Mouse (Mus musculus) adipocyte (in vitro differentiated cells): ENCODE data around the gene Ube4b.

Experiments
- DNase-seq: peaks from one replicate; pipeline ENCODE4 v3.0.0-alpha.2; 2016; ENCODE audit warnings: low spot score

Ube4b gene

DNA sequence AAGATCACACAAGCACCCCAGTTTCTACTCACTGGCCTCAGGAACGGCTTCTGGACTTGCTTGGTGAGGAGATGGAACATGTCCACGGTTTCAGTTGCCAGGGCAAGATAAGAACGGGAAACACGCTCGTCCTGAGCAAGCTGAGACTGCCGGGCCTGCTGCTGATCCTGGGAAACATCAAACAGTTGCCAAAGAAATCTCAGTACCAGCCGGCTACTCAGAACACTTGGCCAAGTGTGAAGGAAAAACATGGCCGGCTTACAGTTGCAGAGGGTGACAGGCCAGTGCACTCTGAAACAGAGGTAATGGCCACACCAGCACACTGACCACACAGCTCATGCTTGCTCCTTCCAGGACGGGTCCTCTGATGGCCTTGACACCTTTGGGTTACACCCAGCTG, 89.2 kb downstream of the Ube4b start:
- no peak for DNase-seq

DNA sequence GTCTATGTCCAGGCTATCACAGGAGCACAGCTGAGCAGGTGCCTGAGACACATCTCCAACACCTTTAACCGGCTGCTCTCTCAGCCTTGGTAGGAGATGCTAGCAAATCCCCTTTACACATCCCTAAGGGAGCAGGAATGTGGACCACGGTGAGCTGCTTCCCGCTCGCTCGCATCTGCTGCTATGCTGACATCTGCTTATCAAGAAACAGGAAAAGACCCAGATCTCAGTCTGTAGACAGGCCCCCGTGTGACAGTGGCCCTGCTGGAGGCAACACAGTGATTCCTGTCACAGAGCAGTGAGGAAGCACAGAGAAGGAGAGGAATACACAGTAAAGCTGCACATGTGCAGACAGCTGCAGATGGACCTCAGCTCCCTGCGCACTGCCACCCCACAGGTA, 90.2 kb downstream of the Ube4b start:
- DNase-seq = no peak

DNA sequence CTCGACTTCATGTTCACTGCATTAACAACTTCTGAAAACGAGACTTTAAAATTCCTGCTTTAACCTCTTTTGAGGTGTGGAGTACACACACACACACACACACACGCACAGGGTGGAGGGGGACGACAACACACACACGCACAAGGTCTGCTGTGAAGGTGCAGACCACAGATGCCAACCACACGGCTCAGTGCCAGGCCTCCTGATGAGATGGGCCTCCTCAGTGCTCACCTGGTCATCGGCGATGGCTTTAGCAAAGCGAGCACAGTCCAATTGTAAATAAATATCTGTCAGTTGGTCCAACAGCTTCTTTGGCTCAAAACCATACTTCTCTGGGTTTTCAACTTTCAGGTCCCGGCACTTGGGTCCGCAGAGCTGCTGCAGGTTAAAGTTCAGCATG, 91.7 kb downstream of the Ube4b start:
- DNase-seq = no peak

DNA sequence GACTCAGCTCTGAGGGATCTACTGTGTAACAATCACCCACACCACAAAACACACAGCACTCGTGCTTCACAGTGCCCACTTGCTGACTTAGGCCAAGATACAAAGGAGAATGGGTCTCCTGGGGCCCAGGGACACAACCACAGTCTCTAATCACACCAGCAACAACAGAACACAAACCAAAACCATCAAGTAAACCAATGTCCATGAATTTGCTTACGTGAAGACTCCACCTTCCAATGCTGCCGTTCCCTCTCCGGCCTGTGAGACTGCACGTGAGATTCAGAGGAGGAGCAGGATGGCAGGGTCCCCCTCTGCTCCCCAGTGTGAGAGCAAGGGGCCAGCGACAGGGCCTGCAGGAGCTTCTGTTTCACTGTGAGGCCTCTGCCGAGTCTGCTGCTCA, 93.8 kb downstream of the Ube4b start:
- DNase-seq = no peak

DNA sequence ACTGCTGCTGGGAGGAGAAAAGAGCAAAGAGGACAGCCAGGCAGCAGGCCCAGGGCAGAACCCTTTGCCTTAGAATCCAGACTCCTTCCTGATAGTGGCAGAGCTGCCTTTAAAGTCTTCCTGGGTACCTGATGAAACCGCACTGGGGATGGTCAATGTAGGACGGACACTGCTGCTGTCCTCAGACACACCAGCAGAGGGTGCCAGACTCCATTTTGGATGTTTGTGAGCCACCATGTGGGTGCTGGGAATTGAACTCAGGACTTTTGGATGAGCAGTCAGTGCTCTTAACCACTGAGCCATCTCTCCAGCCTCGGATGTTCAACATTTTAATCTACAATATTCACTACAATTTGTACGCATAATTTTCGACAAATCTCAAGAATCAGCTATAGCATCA, 96.1 kb downstream of the Ube4b start:
- DNase-seq = no peak

DNA sequence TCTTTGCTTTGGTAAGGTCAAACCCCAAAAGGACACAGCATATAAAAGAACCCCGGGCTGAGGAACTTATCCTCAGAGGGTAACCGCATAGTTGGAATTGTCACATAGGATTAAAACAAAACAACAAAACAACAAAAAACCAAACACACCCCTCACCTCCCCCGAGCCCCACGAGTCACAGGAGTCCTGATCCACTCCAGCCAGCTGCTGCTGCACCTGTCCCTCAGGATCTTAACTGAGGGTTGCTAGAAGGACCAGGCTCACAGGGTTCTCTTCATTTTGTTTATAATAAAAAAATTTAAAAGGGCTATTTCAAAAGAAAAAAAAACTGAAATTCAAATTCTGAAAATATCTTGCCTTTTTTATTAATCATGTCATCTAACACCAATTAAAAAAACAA, 97.8 kb downstream of the Ube4b start:
- no peak for DNase-seq

DNA sequence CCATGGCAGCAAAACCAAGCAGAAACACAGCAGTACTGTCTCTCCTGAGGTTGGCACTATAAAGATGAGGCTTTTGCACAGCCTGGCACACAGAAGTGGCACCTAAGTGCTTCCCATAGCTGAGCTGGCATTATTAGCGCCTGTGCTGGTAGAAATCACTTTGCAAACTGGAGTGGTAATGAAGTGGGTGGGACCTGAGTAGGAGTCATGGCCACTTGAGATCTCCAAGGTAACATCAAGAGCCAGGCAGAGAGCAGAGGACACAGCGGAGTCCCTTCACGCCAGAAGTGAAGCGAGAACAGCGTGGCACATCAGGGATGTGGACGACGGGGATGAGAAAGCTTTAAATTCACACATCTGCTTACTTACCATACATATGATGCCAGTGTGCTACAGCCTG, 99.3 kb downstream of the Ube4b start:
- no peak for DNase-seq

DNA sequence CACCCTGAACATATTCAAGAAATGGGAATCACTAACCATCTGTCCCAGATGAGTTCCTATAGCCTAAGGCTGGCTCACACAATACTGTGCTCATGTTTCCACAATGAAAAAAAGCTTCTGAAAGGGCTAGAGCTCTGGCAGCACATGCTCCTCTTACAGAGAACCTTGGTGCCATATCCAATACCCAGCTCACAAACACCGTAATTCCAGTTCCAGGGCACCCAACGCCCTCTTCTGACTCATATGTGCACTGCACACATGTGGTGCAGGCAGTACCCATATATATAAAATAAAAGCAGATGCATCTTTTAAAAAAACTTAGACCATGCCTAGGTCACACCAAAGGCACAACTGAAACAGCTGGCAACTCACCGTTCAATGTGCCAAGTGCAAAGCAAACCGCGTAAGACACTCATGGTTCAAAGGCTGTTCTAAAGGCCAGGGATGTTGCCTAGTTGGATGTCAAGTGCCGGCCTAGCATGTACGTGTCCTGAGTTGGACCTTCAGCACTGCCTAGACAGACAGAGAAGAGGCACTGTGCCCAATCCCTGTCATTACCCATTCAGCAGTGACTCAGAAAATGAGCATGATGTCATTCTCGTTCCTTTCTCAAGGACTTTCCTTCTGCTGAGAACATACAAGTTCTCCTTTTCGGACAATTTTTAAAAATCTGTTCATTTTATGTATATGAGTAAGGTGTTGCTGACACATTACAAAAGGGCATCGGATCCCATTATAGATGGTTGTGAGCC, 101.0 kb downstream of the Ube4b start:
- peak; percentile 43 for DNase-seq

DNA sequence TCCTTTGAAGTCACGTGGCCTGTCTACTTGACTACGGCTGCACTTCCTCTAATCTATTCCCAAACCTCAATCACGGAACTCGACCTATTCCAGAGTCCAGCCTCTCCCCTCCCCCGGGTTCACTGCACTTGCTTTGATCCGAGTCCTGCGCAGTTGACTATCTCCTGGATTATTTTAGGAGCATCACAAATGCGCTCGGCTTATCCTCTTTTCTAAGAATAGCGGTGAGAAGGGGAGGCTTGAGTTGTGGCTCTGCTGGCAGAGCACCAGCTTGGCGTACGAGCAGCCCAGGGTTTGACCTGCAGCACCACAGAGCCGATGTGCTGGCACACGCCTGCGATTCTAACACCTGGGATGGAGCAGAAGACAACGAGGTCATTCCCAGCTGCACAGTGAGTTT, 102.8 kb downstream of the Ube4b start:
- no peak for DNase-seq

DNA sequence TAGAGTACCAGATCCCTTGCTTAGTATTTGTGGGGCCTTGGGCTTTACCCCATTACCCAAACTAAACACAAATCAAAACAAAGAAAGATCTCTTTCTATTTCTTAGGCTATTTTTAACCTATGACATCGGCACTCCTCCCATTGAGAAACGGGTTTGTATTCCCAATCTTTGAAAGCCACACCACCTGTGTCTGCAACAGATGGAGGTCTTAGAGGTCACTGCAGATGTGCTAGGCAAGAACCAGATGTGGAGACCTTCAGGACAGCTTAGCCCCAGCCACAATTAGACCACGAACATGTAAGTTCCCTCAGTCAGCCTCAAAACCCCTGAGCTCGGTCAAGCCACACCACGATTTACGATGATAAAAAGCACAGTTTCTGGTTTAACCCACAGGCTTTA, 103.8 kb downstream of the Ube4b start:
- no peak for DNase-seq

DNA sequence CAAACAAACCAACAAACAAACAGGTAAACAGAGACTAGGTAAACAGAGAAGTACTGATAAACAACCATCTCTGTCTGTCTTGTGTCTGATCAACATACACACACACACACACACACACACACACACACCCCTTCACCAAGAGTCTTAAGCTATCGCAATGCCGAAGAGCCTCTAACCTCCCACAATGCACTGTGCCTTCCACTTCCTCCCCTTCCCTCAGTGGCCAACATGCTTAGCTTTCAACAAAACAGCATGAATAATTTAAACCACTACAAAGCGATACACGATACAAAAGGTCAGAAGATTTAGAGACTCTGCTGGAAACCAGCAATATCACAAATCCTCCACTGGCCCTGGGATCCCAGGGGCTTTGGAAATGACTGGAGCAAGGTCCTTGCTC, 104.3 kb downstream of the Ube4b start:
- DNase-seq = no peak

DNA sequence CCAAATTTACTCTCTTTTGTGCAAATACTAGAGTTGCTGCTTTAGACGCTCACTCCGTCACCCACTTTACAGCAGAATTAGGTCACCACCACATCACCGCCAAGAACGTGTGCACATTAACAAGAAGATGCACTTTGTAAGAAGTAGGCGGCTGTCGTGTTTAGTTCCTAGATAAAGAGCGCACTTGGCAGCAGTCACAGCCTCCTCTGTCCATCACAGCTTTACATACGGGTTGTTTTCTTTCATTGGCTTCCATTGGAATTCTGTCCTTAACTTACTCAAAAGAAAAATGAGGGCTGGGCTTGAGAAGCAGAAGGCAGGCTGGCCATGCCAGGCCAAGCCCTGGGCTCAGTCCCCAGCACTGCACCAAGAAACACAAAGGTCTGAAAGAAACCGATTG, 107.5 kb downstream of the Ube4b start:
- no peak for DNase-seq

DNA sequence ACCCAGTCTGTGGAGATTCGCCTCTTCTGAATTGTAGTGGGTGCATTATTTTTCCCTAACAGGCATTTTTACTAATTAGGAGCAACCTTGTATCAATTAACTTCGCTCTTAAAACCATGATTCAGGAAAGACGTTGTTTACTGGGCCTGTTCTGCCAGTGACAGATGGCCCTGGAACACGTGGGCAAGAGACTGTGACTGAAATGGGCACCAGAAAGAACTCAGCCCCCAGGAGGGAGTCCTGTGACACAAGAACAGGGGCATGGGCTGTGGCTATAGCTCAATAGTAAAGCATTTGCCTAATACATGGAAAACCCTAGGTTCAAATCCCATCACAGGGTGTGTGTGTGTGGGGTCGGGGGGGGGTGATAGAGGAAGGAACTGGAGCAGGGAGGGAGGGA, 109.2 kb downstream of the Ube4b start:
- no peak for DNase-seq

DNA sequence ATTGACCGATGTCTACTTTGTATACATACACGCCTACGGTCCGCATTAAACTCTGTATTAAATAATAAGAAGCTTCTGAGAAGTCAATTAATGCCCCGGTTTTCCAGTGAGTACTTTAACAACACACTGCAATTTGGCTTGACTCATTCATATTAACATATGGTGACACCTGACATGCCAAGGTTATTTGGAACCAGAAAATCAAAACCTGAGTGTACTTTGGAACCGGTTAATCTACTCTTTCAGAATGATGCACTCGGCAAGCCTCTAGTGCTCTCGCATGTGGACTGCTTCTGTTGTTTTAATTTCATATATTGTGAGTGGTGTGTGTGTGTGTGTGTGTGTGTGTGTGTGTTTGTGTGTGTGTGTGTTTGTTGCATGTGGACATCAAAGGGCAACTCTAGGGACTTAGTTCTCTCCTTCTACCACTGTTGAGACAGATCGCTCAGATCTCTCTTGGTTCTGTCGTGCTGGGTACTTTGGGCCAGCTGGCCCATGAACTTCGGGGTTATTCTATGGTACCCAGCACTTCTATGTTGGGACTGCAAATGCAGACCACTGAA, 112.2 kb downstream of the Ube4b start:
- no peak for DNase-seq

DNA sequence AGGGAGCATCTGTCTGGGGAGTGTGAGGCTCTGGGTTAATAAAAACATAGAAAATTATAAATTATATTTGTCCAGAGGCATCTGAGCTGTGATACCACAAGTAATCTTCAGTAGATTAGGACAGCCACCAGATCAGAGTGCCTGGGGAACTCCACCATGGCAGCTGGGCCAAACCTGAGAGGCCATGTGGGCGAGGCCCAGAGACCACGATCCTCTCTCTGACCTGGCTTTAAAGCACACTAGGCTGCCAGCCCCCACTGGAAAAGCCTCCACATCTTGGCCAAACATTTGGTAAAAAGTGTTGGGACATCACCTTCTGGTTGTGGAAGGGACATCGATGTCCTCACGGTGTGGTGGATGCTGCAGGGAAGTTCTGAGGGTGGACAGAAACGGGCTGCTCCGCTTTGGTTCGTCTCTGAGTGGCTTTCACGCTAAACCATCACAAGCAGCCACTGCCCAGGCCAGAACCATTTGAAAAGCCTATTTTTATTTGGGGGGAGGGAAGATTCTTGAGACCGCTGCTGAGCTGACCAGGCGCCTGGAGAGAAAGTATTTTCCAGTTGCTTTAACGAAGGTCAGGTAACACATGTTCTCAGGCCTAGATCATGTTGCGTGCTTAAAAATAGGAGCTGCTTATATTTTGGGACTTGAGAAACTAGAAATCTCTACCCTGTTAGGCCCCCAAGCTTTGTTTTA, 112.8 kb downstream of the Ube4b start:
- no peak for DNase-seq

DNA sequence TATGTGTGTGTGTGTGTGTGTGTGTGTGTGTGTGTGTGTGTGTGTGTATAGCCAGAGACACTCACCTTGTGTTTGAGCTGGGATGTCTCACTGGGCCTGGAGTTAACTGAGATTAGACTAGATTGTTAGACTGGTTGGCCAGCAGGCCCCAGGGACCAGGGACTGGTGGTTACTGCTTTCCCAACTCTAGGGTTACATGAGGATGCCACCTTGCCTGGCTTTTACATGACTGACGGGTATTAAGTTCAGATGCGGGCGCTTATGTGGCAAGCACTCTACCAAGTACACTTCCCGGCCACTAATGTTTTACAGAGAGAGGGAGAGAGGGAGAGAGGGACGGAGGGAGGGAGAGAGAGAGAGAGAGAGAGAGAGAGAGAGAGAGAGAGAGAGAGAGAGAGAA, 114.6 kb downstream of the Ube4b start:
- DNase-seq = no peak

DNA sequence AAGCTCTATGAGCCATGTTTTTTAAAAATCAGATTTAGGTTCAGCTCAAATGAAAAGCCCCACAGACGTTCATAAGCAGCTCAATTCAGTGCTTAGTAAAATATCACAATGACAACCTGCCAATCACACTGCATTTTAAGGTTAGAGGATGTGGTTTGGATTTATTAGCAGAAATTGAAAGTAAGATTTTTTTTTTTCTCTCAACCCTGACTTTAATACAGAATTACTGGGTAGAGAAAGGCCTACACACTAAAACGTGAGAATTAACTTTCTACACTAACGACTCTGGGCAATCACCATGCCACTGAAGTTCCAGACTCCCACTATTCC, 118.1 kb downstream of the Ube4b start:
- no peak for DNase-seq

DNA sequence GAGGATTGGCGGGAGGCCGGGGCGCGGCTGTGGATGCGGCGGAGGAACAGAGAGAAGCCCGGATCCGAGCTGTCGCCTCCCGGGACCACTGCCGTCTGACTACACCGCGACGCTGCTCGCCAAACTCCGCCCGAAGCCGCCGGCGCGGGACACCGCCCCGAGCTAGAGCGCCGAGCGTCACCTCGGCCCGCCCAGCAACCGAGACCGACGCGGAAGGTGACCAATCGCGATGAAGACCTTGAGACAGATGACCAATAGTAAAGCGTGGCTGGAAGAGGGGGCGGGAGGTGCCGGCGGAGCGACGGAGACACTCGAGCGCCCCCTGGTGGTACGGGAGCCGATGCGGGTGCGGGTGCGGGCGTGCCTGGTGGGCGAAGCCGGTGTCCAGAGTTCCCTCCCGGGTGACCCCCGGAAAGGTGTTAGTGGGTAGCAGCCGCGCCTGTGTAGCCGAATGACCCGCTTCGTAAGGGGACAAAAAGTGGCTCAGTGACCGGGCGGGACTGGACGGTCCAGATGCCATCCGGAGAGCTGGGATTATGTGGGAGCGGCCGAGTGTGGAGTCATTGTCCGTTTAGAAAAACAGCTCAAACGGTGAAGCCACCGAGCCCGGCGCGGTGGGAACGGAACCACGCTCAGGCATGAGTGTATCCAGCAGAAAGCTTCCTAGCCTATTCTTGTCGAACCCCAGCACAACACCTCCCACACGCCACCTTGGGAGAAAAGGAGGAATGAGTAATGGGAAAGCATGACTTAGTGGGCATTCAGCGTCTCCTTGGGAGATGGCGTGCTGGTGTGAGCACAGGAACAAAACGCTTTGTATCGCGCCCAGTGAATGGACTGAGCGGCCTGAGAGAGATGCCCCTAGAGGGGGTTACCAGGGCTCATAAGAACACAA, 118.7 kb downstream of the Ube4b start, which contains the start of gene Kif1b:
TSS of gene Kif1b (minus strand) at position 98 of the 895 bp plus-strand sequence.
- peak; percentile 96 for DNase-seq

DNA sequence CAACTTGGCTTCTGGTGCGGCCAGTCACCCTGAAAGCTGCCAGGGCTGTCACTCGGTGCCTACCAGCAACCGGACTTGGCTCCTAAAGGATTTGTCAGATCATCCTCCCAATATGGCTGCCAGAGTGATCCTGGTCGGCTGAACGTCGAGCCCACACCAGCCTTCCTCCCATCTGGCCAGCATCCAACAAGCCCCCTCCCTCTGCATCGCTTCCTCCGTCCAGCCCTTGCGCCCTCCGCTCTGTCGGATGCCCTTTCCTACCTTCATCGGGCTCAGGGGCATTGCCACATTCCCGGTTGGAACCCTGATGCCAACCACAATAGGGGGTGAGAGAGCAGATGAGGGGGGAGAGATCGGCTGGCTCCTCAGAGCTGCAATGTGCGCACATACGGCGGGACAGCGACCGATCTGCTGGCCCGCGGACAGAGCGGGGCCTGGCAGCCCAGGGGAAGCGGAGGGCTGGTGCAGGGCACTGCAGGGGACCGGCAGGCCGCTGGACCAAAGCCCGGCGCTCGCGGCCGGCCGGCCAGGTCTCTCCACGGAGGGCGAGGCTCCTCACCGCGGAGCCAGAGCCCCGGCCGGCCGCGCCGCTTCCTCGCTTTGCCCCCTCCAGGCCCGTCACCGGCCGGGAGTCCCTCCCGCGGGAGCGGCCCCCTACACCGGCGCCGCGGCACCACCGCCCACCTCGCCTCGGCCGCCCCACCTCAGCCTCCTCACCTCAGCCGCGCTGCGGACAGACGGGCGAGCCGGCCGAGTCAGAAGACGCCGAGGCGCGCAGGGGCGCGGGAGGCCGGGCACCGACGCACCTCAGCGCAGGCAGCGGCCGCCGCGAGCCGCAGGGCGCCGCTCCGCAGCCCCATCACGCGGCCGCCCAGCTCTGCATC, 119.6 kb downstream of the Ube4b start:
- peak; percentile 90 for DNase-seq

DNA sequence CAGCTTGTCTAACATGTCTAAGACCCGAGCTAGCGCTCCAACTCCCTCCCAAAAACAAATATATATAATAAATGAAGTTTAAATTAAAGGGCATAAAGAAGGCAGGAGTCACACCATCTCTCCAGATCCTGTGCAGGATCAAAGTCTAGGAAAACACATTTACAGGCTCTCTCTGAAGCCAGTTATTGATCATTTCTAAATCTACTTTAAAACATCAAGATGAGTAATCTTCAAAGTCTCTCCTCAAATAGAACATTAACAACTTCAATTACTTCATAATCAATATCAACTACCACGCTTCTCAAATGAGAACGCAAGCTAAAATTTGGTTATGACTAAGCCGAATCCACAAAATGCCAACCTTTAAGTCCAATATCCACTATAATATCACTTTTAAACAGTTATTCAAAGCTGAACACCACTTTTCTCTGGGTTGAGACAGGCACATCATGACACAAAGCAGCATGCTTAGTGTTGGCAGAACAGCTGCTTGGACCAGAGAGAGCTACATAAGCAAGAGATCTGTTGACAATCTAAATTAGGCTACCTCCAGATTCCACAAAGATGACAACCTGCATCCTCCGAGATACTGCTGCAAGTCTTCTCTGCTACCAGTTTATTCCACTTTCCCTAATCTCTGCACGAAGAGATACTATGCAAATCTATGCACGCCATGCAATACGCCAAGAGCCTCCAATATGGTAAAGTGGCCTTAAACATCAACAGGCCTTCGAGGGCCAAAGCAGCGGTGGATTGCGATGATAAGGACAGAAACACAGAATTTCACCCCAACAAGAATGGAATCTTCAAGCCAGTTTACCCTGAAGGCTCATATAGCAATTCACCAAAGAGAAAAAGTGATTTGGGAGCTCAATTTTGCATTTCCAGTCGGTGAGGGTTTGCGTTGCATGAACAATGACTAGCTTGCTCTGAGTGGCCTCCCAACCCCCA, 120.5 kb downstream of the Ube4b start:
- DNase-seq = no peak
